Mouse (Mus musculus): Measurements from ENCODE around the gene Rad23a. TPM values are rescaled to one million over a fixed set of nuclear protein-coding genes. Genes with fewer than 3 reads are reported as not detected.

The Rad23a gene
- polyA plus RNA-seq, 1 experiment from 2014 or later, result 110 TPM

- H3K27ac ChIP-seq (ENCODE audit: low read length), result no peak within 1 kb of the TSS
- H3K9me3 ChIP-seq (ENCODE audit: control insufficient read depth, low read length), result no peaks in the 10 kb centered on the region
- peak within 1 kb of the TSS; percentile 75 for H3K9ac ChIP-seq (ENCODE audit: low read length)
- 12% methylated on average over 41 of the region's 46 CpGs for WGBS
- H3K36me3 ChIP-seq (ENCODE audit: control insufficient read depth, insufficient read depth, low read length), result peaks cover 18% of the 10 kb centered on the region
- ATAC-seq (ENCODE audit: low read depth), result peak; percentile 83
- peak within 1 kb of the TSS; percentile 99 for H3K4me2 ChIP-seq (ENCODE audit: low read depth, low read length)
- H3K4me3 ChIP-seq (ENCODE audit: low read length), result peak within 1 kb of the TSS; percentile 57
- peaks cover 11% of the 10 kb centered on the region for H3K4me1 ChIP-seq (replicated peaks; ENCODE audit: control insufficient read depth, insufficient read depth, low read length)
- no peaks in the 10 kb centered on the region for H3K27me3 ChIP-seq (ENCODE audit: control insufficient read depth, insufficient read depth, low read depth, low read length)
These were observed 31.2 kb upstream of the Rad23a start, which contains the start of gene Syce2 for GRCm38 (mm10) chr8:84871376-84872308. Syce2 (plus strand) TSS chr8:84872111.

- Histone ChIP-seq H3K36me3 (ENCODE audit: control insufficient read depth, insufficient read depth, low read length) (peaks cover 14% of the 10 kb centered on the region), H3K4me3 (ENCODE audit: low read length) (peak within 1 kb of the TSS; percentile 79), H3K4me2 (ENCODE audit: low read depth, low read length) (peak within 1 kb of the TSS; percentile 93), H3K27me3 (ENCODE audit: control insufficient read depth, insufficient read depth, low read depth, low read length) (no peaks in the 10 kb centered on the region), H3K27ac (ENCODE audit: low read length) (peak within 1 kb of the TSS; percentile 69), H3K9me3 (ENCODE audit: control insufficient read depth, low read length) (no peaks in the 10 kb centered on the region), H3K4me1 (replicated peaks; ENCODE audit: control insufficient read depth, insufficient read depth, low read length) (peaks cover 11% of the 10 kb centered on the region), H3K9ac (ENCODE audit: low read length) (peak within 1 kb of the TSS; percentile 87)
- under 1% methylated on average over 39 of the region's 39 CpGs for WGBS
- peak; percentile 96 for ATAC-seq (ENCODE audit: low read depth)
These were observed 16.5 kb upstream of the Rad23a start, which contains the start of gene Farsa for GRCm38 (mm10) chr8:84856864-84857441. Farsa (plus strand) TSS chr8:84856989.

GRCm38 (mm10) chr8:84856434-84856833 lies 16.0 kb upstream of the Rad23a start:
- Histone ChIP-seq H3K9me3 (ENCODE audit: control insufficient read depth, low read length) (no peaks in the 10 kb centered on the region), H3K9ac (ENCODE audit: low read length) (no peak overlapping the region), H3K27ac (ENCODE audit: low read length) (no peak overlapping the region), H3K27me3 (ENCODE audit: control insufficient read depth, insufficient read depth, low read depth, low read length) (no peaks in the 10 kb centered on the region), H3K4me2 (ENCODE audit: low read depth, low read length) (no peak overlapping the region), H3K4me3 (ENCODE audit: low read length) (no peak overlapping the region), H3K4me1 (replicated peaks; ENCODE audit: control insufficient read depth, insufficient read depth, low read length) (peaks cover 11% of the 10 kb centered on the region), H3K36me3 (ENCODE audit: control insufficient read depth, insufficient read depth, low read length) (peaks cover 10% of the 10 kb centered on the region)
- peak; percentile 20; the same call in 1 of the 2 replicates for ATAC-seq (ENCODE audit: low read depth)
- 93% methylated on average over 3 of the region's 3 CpGs for WGBS

- peaks cover 27% of the 10 kb centered on the region for H3K4me1 ChIP-seq (replicated peaks; ENCODE audit: control insufficient read depth, insufficient read depth, low read length)
- peak overlapping the region; percentile 74 for H3K27ac ChIP-seq (ENCODE audit: low read length)
- no peak for ATAC-seq (ENCODE audit: low read depth)
- WGBS, result 36% methylated on average over 6 of the region's 6 CpGs
- H3K4me3 ChIP-seq (ENCODE audit: low read length), result peak overlapping the region; percentile 60
- H3K27me3 ChIP-seq (ENCODE audit: control insufficient read depth, insufficient read depth, low read depth, low read length), result no peaks in the 10 kb centered on the region
- H3K36me3 ChIP-seq (ENCODE audit: control insufficient read depth, insufficient read depth, low read length), result peaks cover 25% of the 10 kb centered on the region
- peak overlapping the region; percentile 73 for H3K9ac ChIP-seq (ENCODE audit: low read length)
- H3K4me2 ChIP-seq (ENCODE audit: low read depth, low read length), result peak overlapping the region; percentile 73
- no peaks in the 10 kb centered on the region for H3K9me3 ChIP-seq (ENCODE audit: control insufficient read depth, low read length)
These were observed 7.4 kb upstream of the Rad23a start for GRCm38 (mm10) chr8:84847684-84848435.

- no peaks in the 10 kb centered on the region for H3K27me3 ChIP-seq (ENCODE audit: control insufficient read depth, insufficient read depth, low read depth, low read length)
- H3K9ac ChIP-seq (ENCODE audit: low read length), result peak within 1 kb of the TSS; percentile 98
- peaks cover 34% of the 10 kb centered on the region for H3K36me3 ChIP-seq (ENCODE audit: control insufficient read depth, insufficient read depth, low read length)
- peak within 1 kb of the TSS; percentile 88 for H3K27ac ChIP-seq (ENCODE audit: low read length)
- H3K9me3 ChIP-seq (ENCODE audit: control insufficient read depth, low read length), result no peaks in the 10 kb centered on the region
- peak within 1 kb of the TSS; percentile 79 for H3K4me2 ChIP-seq (ENCODE audit: low read depth, low read length)
- H3K4me1 ChIP-seq (replicated peaks; ENCODE audit: control insufficient read depth, insufficient read depth, low read length), result peaks cover 29% of the 10 kb centered on the region
- ATAC-seq (ENCODE audit: low read depth), result peak; percentile 99
- under 1% methylated on average over 54 of the region's 55 CpGs for WGBS
- H3K4me3 ChIP-seq (ENCODE audit: low read length), result peak within 1 kb of the TSS; percentile 99
These were observed 6.5 kb upstream of the Rad23a start, which contains the start of gene Calr for GRCm38 (mm10) chr8:84846722-84847572. Calr (minus strand) TSS chr8:84846934.

GRCm38 (mm10) chr8:84846094-84846721 lies 5.7 kb upstream of the Rad23a start:
- H3K4me3 ChIP-seq (ENCODE audit: low read length), result peak overlapping the region; percentile 99
- H3K4me2 ChIP-seq (ENCODE audit: low read depth, low read length), result peak overlapping the region; percentile 79
- H3K9me3 ChIP-seq (ENCODE audit: control insufficient read depth, low read length), result no peaks in the 10 kb centered on the region
- H3K27me3 ChIP-seq (ENCODE audit: control insufficient read depth, insufficient read depth, low read depth, low read length), result no peaks in the 10 kb centered on the region
- H3K36me3 ChIP-seq (ENCODE audit: control insufficient read depth, insufficient read depth, low read length), result peaks cover 39% of the 10 kb centered on the region
- H3K4me1 ChIP-seq (replicated peaks; ENCODE audit: control insufficient read depth, insufficient read depth, low read length), result peaks cover 29% of the 10 kb centered on the region
- H3K9ac ChIP-seq (ENCODE audit: low read length), result peak overlapping the region; percentile 98
- H3K27ac ChIP-seq (ENCODE audit: low read length), result peak overlapping the region; percentile 88
- ATAC-seq (ENCODE audit: low read depth), result peak; percentile 20
- WGBS, result under 1% methylated on average over 30 of the region's 30 CpGs

- H3K9me3 ChIP-seq (ENCODE audit: control insufficient read depth, low read length), result no peaks in the 10 kb centered on the region
- H3K4me2 ChIP-seq (ENCODE audit: low read depth, low read length), result peak overlapping the region; percentile 79
- H3K36me3 ChIP-seq (ENCODE audit: control insufficient read depth, insufficient read depth, low read length), result peaks cover 39% of the 10 kb centered on the region
- H3K27me3 ChIP-seq (ENCODE audit: control insufficient read depth, insufficient read depth, low read depth, low read length), result no peaks in the 10 kb centered on the region
- no peak for ATAC-seq (ENCODE audit: low read depth)
- peak overlapping the region; percentile 88 for H3K27ac ChIP-seq (ENCODE audit: low read length)
- peak overlapping the region; percentile 99 for H3K4me3 ChIP-seq (ENCODE audit: low read length)
- 10% methylated on average over 12 of the region's 12 CpGs for WGBS
- peak overlapping the region; percentile 98 for H3K9ac ChIP-seq (ENCODE audit: low read length)
- peaks cover 29% of the 10 kb centered on the region for H3K4me1 ChIP-seq (replicated peaks; ENCODE audit: control insufficient read depth, insufficient read depth, low read length)
These were observed 5.1 kb upstream of the Rad23a start for GRCm38 (mm10) chr8:84845355-84846093.

All from lung, embryonic 16.5 days (tissue).